Mouse (Mus musculus): ENCODE data around the gene Serpina3n.

DNA sequence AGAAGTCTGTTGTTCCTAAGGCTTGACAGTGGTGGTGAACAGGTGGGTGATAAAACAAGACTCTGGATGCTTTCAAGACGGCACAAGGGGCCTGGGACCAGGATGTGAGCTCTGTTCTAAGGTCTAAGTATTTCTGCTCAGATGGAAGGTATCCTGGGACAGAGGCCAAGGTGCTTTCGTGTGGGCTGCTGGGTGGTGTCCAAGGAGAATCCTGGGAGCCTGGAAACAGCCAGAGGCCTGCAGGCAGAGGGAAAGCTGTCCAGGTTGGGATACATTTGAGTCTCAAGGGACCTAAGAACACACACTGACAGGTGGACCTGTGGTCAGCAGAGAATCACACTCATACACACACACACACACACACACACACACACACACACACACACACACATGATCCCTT lies 8.0 kb downstream of the Serpina3n start:
- TF ChIP-seq GATA1 (IDR thresholded peaks at IDR 0.05; ENCODE audit: low read length) (no peak), TAL1 (IDR thresholded peaks at IDR 0.05; ENCODE audit: low read length) (no peak)
